Mouse (Mus musculus) cerebellum, postnatal 4 days (tissue): ENCODE data around the gene Olfr47.
"Not testable (repeated sequence)": the region's sequence is repeated elsewhere in the genome, so short reads cannot be mapped to it uniquely, and the experiment has no call there.

ENCODE experiments used
- DNase-seq, 2 experiments: peaks; one replicate each; pipeline ENCODE4 v3.0.0; 2022; ENCODE audit warnings: low spot score in 2 of 2, mixed read lengths in 1 of 2

Olfr47 gene

GRCm38 (mm10) chr6:43231255-43231654 lies at the start of gene Olfr47:
Gene Olfr47, plus strand, starts transcription at chr6:43231529.
- DNase-seq, result not testable (repeated sequence)

GRCm38 (mm10) chr6:43190986-43191385 lies 40.3 kb upstream of the Olfr47 start:
- DNase-seq, result no peak

GRCm38 (mm10) chr6:43196781-43197180 lies 34.5 kb upstream of the Olfr47 start, which contains the start of gene Olfr435:
Gene Olfr435, plus strand, starts transcription at chr6:43197146.
- no peak for DNase-seq

- DNase-seq, result no peak
These were observed 33.2 kb upstream of the Olfr47 start for GRCm38 (mm10) chr6:43198094-43198493.

GRCm38 (mm10) chr6:43202786-43203185 lies 28.5 kb upstream of the Olfr47 start:
- no peak for DNase-seq

GRCm38 (mm10) chr6:43205355-43205754 lies 26.0 kb upstream of the Olfr47 start:
- no peak for DNase-seq

GRCm38 (mm10) chr6:43212873-43213272 lies 18.5 kb upstream of the Olfr47 start, which contains the start of gene Olfr434:
Gene Olfr434, plus strand, starts transcription at chr6:43213021.
- DNase-seq, result not testable (repeated sequence)

- peak in 1 of 2 experiments; percentile 7 for DNase-seq
These were observed 10.7 kb downstream of the Olfr47 start for GRCm38 (mm10) chr6:43242061-43242460.

- no peak for DNase-seq
These were observed 16.1 kb downstream of the Olfr47 start for GRCm38 (mm10) chr6:43247396-43247795.

- no peak for DNase-seq
These were observed 21.7 kb downstream of the Olfr47 start for GRCm38 (mm10) chr6:43252994-43253393.

GRCm38 (mm10) chr6:43254193-43254926 lies 23.0 kb downstream of the Olfr47 start:
- DNase-seq, result no peak

GRCm38 (mm10) chr6:43260756-43261155 lies 29.4 kb downstream of the Olfr47 start:
- no peak for DNase-seq

- DNase-seq, result no peak
These were observed 34.2 kb downstream of the Olfr47 start, which contains the start of gene Arhgef5 for GRCm38 (mm10) chr6:43265363-43266041. Gene Arhgef5, plus strand, starts transcription at chr6:43265582.

- DNase-seq, result no peak
These were observed 35.0 kb downstream of the Olfr47 start for GRCm38 (mm10) chr6:43266356-43266755.

GRCm38 (mm10) chr6:43272597-43272996 lies 41.3 kb downstream of the Olfr47 start:
- no peak for DNase-seq

- DNase-seq, result no peak
These were observed 42.8 kb downstream of the Olfr47 start for GRCm38 (mm10) chr6:43274123-43274522.

- no peak for DNase-seq
These were observed 46.9 kb downstream of the Olfr47 start for GRCm38 (mm10) chr6:43278247-43278646.

GRCm38 (mm10) chr6:43280481-43280880 lies 49.2 kb downstream of the Olfr47 start:
- no peak for DNase-seq
